Mouse (Mus musculus) spleen, adult 12 weeks (tissue): ENCODE measurements around the gene Pcbd2.

ENCODE experiments used
- DNase-seq: peaks from one replicate; pipeline ENCODE4 v3.0.0; 2022; ENCODE audit warnings: low spot score

Pcbd2 gene

GRCm38 (mm10) chr13:55826008-55826671 is 99.0 kb downstream of the Pcbd2 start:
- no peak for DNase-seq
